Mouse (Mus musculus): ENCODE measurements around the gene Hist1h2bf. TPM values are rescaled to one million over a fixed set of nuclear protein-coding genes. Genes with fewer than 3 reads are reported as not detected.
"Not testable (repeated sequence)": the region's sequence is repeated elsewhere in the genome, so short reads cannot be mapped to it uniquely, and the experiment has no call there.

Gene Hist1h2bf
- polyA plus RNA-seq, 1 experiment from 2014 or later, result 4.9 TPM

- not testable (repeated sequence) for H3K4me1 ChIP-seq (ENCODE audit: control insufficient read depth, insufficient read depth, low read length); H3K36me3 ChIP-seq (ENCODE audit: control insufficient read depth, insufficient read depth, low read length)
Observed at GRCm38 (mm10) chr13:23542225-23542980, 31.6 kb downstream of the Hist1h2bf start.

GRCm38 (mm10) chr13:23541497-23541896, 32.5 kb downstream of the Hist1h2bf start:
- no peak for ATAC-seq (ENCODE audit: low FRiP score)
- WGBS, result 82% methylated on average over 3 of the region's 3 CpGs
- Histone ChIP-seq H3K9me3 (ENCODE audit: control insufficient read depth, low read length) (no peaks in the 10 kb centered on the region), H3K9ac (ENCODE audit: low read length) (no peak overlapping the region), H3K36me3 (ENCODE audit: control insufficient read depth, insufficient read depth, low read length) (no peaks in the 10 kb centered on the region), H3K27me3 (ENCODE audit: control insufficient read depth, insufficient read depth, low read length) (no peaks in the 10 kb centered on the region), H3K4me1 (ENCODE audit: control insufficient read depth, insufficient read depth, low read length) (peaks cover 8% of the 10 kb centered on the region; the same call in 1 of the 2 replicates), H3K27ac (ENCODE audit: low read depth, low read length) (no peak overlapping the region), H3K4me2 (no peak overlapping the region), H3K4me3 (ENCODE audit: low read depth, low read length) (no peak overlapping the region)
- DNase-seq (ENCODE audit: low spot score, missing footprints), result no peak

More at GRCm38 (mm10) chr13:23542225-23542980, 31.6 kb downstream of the Hist1h2bf start:
- Histone ChIP-seq H3K4me3 (ENCODE audit: low read depth, low read length) (peak overlapping the region; percentile 43), H3K9ac (ENCODE audit: low read length) (peak overlapping the region; percentile 74), H3K4me2 (peak overlapping the region; percentile 62), H3K27ac (ENCODE audit: low read depth, low read length) (peak overlapping the region; percentile 79)
- 2% methylated on average over 3 of the region's 3 CpGs for WGBS
- H3K9me3 ChIP-seq (ENCODE audit: control insufficient read depth, low read length); H3K27me3 ChIP-seq (ENCODE audit: control insufficient read depth, insufficient read depth, low read length); ATAC-seq (ENCODE audit: low FRiP score): not testable (repeated sequence)
- DNase-seq (ENCODE audit: low spot score, missing footprints), result peak; percentile 91

GRCm38 (mm10) chr13:23539821-23540220, 34.2 kb downstream of the Hist1h2bf start:
- H3K27ac ChIP-seq (ENCODE audit: low read depth, low read length); H3K9me3 ChIP-seq (ENCODE audit: control insufficient read depth, low read length); H3K4me1 ChIP-seq (ENCODE audit: control insufficient read depth, insufficient read depth, low read length); H3K4me3 ChIP-seq (ENCODE audit: low read depth, low read length); H3K36me3 ChIP-seq (ENCODE audit: control insufficient read depth, insufficient read depth, low read length); H3K27me3 ChIP-seq (ENCODE audit: control insufficient read depth, insufficient read depth, low read length); ATAC-seq (ENCODE audit: low FRiP score); H3K9ac ChIP-seq (ENCODE audit: low read length); H3K4me2 ChIP-seq; DNase-seq (ENCODE audit: low spot score, missing footprints): not testable (repeated sequence)
- 75% methylated on average over 1 of the region's 1 CpGs for WGBS

- no peak overlapping the region for H3K4me2 ChIP-seq
- H3K4me3 ChIP-seq (ENCODE audit: low read depth, low read length), result no peak overlapping the region
- DNase-seq (ENCODE audit: low spot score, missing footprints), result no peak
- H3K27me3 ChIP-seq (ENCODE audit: control insufficient read depth, insufficient read depth, low read length), result no peaks in the 10 kb centered on the region
- H3K36me3 ChIP-seq (ENCODE audit: control insufficient read depth, insufficient read depth, low read length), result no peaks in the 10 kb centered on the region
- peaks cover 10% of the 10 kb centered on the region for H3K4me1 ChIP-seq (ENCODE audit: control insufficient read depth, insufficient read depth, low read length)
- no peak for ATAC-seq (ENCODE audit: low FRiP score)
- 83% methylated on average over 5 of the region's 5 CpGs for WGBS
- H3K27ac ChIP-seq (ENCODE audit: low read depth, low read length), result no peak overlapping the region
- H3K9me3 ChIP-seq (ENCODE audit: control insufficient read depth, low read length), result no peaks in the 10 kb centered on the region
- no peak overlapping the region for H3K9ac ChIP-seq (ENCODE audit: low read length)
Observed at GRCm38 (mm10) chr13:23538249-23538648, 35.7 kb downstream of the Hist1h2bf start.

- Histone ChIP-seq H3K27ac (ENCODE audit: low read depth, low read length) (no peak overlapping the region; the same call in 1 of the 2 replicates), H3K4me2 (peak overlapping the region; percentile 45), H3K36me3 (ENCODE audit: control insufficient read depth, insufficient read depth, low read length) (no peaks in the 10 kb centered on the region), H3K9me3 (ENCODE audit: control insufficient read depth, low read length) (no peaks in the 10 kb centered on the region), H3K27me3 (ENCODE audit: control insufficient read depth, insufficient read depth, low read length) (no peaks in the 10 kb centered on the region), H3K9ac (ENCODE audit: low read length) (no peak overlapping the region), H3K4me1 (ENCODE audit: control insufficient read depth, insufficient read depth, low read length) (peaks cover 15% of the 10 kb centered on the region), H3K4me3 (ENCODE audit: low read depth, low read length) (no peak overlapping the region)
- DNase-seq (ENCODE audit: low spot score, missing footprints) (peak; percentile 86), ATAC-seq (ENCODE audit: low FRiP score) (no peak)
- 78% methylated on average over 3 of the region's 3 CpGs for WGBS
Observed at GRCm38 (mm10) chr13:23537006-23537710, 36.8 kb downstream of the Hist1h2bf start.

GRCm38 (mm10) chr13:23536076-23536822, 37.7 kb downstream of the Hist1h2bf start:
- Histone ChIP-seq H3K27ac (ENCODE audit: low read depth, low read length) (peak overlapping the region; percentile 98), H3K4me2 (peak overlapping the region; percentile 45), H3K27me3 (ENCODE audit: control insufficient read depth, insufficient read depth, low read length) (no peaks in the 10 kb centered on the region), H3K4me3 (ENCODE audit: low read depth, low read length) (peak overlapping the region; percentile 48), H3K4me1 (ENCODE audit: control insufficient read depth, insufficient read depth, low read length) (peaks cover 16% of the 10 kb centered on the region), H3K9me3 (ENCODE audit: control insufficient read depth, low read length) (no peaks in the 10 kb centered on the region), H3K36me3 (ENCODE audit: control insufficient read depth, insufficient read depth, low read length) (no peaks in the 10 kb centered on the region), H3K9ac (ENCODE audit: low read length) (peak overlapping the region; percentile 69)
- ATAC-seq (ENCODE audit: low FRiP score) (no peak), DNase-seq (ENCODE audit: low spot score, missing footprints) (peak; percentile 87)
- WGBS, result 22% methylated on average over 7 of the region's 7 CpGs

GRCm38 (mm10) chr13:23535137-23536075, 38.6 kb downstream of the Hist1h2bf start, which contains the start of gene Hist1h3g:
Hist1h3g (plus strand) TSS chr13:23535422.
- H3K27me3 ChIP-seq (ENCODE audit: control insufficient read depth, insufficient read depth, low read length); H3K9me3 ChIP-seq (ENCODE audit: control insufficient read depth, low read length); H3K36me3 ChIP-seq (ENCODE audit: control insufficient read depth, insufficient read depth, low read length): not testable (repeated sequence)
- Histone ChIP-seq H3K4me1 (ENCODE audit: control insufficient read depth, insufficient read depth, low read length) (peaks cover 16% of the 10 kb centered on the region), H3K27ac (ENCODE audit: low read depth, low read length) (peak within 1 kb of the TSS; percentile 98), H3K4me3 (ENCODE audit: low read depth, low read length) (peak within 1 kb of the TSS; percentile 48), H3K9ac (ENCODE audit: low read length) (peak within 1 kb of the TSS; percentile 69), H3K4me2 (peak within 1 kb of the TSS; percentile 45)
- under 1% methylated on average over 48 of the region's 62 CpGs for WGBS
- ATAC-seq (ENCODE audit: low FRiP score) (peak; percentile 92), DNase-seq (ENCODE audit: low spot score, missing footprints) (peak; percentile 98)
